Mouse (Mus musculus) hindbrain, embryonic 11.5 days (tissue): ENCODE measurements around the gene Gm21987. TPM values are rescaled to one million over a fixed set of nuclear protein-coding genes. Genes with fewer than 3 reads are reported as not detected.

ENCODE experiments used
- ATAC-seq: fragments of 200-750 bp; cut with Nextera tagmentation; 2 replicates; pipeline ENCODE4 v1.8.0; 2017; ENCODE audit warnings: mild to moderate bottlenecking, moderate TSS enrichment, moderate library complexity; ENCODE audit not compliant: low FRiP score
- DNase-seq: peaks from one replicate; pipeline ENCODE4 v3.0.0-alpha.2; 2015; ENCODE audit warnings: low spot score
- H3K27ac ChIP-seq: fragments of 300-500 bp; sonication (generic); 2 replicates; pipeline ENCODE4 v1.5.1; 2014; ENCODE audit warnings: mild to moderate bottlenecking, low read depth, low read length
- H3K27me3 ChIP-seq: fragments of 300-500 bp; sonication (generic); 2 replicates; pipeline ENCODE4 v1.6.1; 2014; ENCODE audit warnings: mild to moderate bottlenecking, low read length, moderate library complexity, mixed read lengths; ENCODE audit not compliant: control insufficient read depth, insufficient read depth
- H3K36me3 ChIP-seq: fragments of 300-500 bp; sonication (generic); 2 replicates; pipeline ENCODE4 v1.6.1; 2014; ENCODE audit warnings: mild to moderate bottlenecking, low read length, moderate library complexity, mixed read lengths; ENCODE audit not compliant: control insufficient read depth, insufficient read depth
- H3K4me1 ChIP-seq: fragments of 300-500 bp; sonication (generic); replicated peaks from 2 replicates; pipeline ENCODE4 v1.6.1; 2014; ENCODE audit warnings: low read length, mixed read lengths; ENCODE audit not compliant: control insufficient read depth, insufficient read depth
- H3K4me2 ChIP-seq: fragments of 300-500 bp; sonication (generic); replicated peaks from 2 replicates; pipeline ENCODE4 v1.6.1; 2014; ENCODE audit warnings: mild to moderate bottlenecking, low read depth, low read length
- H3K4me3 ChIP-seq: fragments of 300-500 bp; sonication (generic); 2 replicates; pipeline ENCODE4 v1.5.1; 2014; ENCODE audit warnings: low read depth, low read length
- H3K9ac ChIP-seq: fragments of 300-500 bp; sonication (generic); 2 replicates; pipeline ENCODE4 v1.6.1; 2014; ENCODE audit warnings: low read depth, low read length
- H3K9me3 ChIP-seq: fragments of 300-500 bp; sonication (generic); 2 replicates; pipeline ENCODE4 v1.6.1; 2016; ENCODE audit warnings: low read length; ENCODE audit not compliant: control insufficient read depth
- WGBS: fragments of 180-500 bp; shearing (Covaris S2); extraction: QIAGEN DNeasy Blood & Tissue Kit; methylation state at CpG from one replicate; pipeline ENCODE4 v1.1.7; 2014; 5-methylcytosine and 5-hydroxymethylcytosine counted together
- polyA plus RNA-seq: library from polyadenylated mRNA; unstranded; fragments of >200 nt; fragmentation: Nextera tagmentation; extraction: Ambion mirVana; gene quantifications from 2 replicates; pipeline ENCODE4 v1.2.1, GENCODE M21; 2014

Gm21987 gene
- polyA plus RNA-seq, 1 experiment from 2014 or later, result not detected

GRCm38 (mm10) chr16:38341396-38342324 is 5.2 kb upstream of the Gm21987 start, which contains the start of gene Maats1:
Maats1 (minus strand) TSS chr16:38342143.
- Histone ChIP-seq H3K27me3 (no peaks in the 10 kb centered on the region), H3K4me1 (no peaks in the 10 kb centered on the region; the same call in 1 of the 2 replicates), H3K27ac (no peak within 1 kb of the TSS), H3K9ac (peak within 1 kb of the TSS; percentile 27; the same call in 1 of the 2 replicates), H3K9me3 (no peaks in the 10 kb centered on the region), H3K4me3 (peak within 1 kb of the TSS; percentile 26), H3K36me3 (no peaks in the 10 kb centered on the region), H3K4me2 (peak within 1 kb of the TSS; percentile 60)
- ATAC-seq (peak; percentile 94), DNase-seq (peak; percentile 92)
- WGBS, result 12% methylated on average over 30 of the region's 30 CpGs

DNA sequence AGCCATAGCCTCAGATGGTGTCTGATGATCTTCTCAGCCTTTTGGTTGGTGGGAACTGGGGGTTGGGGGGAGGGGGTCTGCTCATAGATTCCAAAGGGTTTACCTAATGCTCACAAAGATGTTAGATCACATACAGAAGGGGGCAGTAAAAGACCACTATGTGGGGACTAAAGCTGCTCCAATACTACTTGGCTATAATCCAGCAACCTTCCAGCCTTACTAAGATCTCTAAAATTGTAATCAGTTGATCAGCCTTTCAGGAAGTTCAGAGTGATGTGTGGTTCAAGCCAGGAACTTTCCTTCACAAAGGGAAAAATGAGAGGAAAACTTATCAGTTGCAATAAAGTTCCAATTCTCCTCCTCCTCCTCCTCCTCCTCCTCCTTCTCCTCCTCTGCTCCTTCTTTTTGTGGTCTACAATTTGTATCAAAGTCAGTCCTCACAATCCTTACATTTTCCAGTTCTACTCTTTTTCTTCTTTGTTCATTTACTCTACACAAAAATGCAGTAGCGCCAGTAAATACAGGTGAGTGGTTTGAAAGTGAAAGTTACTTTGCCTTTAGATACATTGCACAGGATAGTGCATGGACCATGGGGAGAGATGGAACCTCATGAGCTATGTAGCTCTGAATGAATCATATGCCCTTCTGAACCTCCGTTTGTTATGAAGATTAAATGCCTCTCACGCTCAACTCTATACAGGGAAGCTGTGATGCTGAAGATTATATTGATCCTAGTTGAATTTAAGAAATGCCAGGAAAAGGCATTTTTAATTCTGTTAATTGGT is 1.7 kb upstream of the Gm21987 start:
- no peaks in the 10 kb centered on the region for H3K27me3 ChIP-seq
- H3K4me3 ChIP-seq, result no peak overlapping the region
- ATAC-seq, result no peak
- DNase-seq, result peak; percentile 57
- no peak overlapping the region for H3K27ac ChIP-seq
- no peaks in the 10 kb centered on the region for H3K9me3 ChIP-seq
- no peak overlapping the region for H3K9ac ChIP-seq
- WGBS, result 87% methylated on average over 3 of the region's 3 CpGs
- H3K36me3 ChIP-seq, result no peaks in the 10 kb centered on the region
- H3K4me1 ChIP-seq, result no peaks in the 10 kb centered on the region; the same call in 1 of the 2 replicates
- no peak overlapping the region for H3K4me2 ChIP-seq

DNA sequence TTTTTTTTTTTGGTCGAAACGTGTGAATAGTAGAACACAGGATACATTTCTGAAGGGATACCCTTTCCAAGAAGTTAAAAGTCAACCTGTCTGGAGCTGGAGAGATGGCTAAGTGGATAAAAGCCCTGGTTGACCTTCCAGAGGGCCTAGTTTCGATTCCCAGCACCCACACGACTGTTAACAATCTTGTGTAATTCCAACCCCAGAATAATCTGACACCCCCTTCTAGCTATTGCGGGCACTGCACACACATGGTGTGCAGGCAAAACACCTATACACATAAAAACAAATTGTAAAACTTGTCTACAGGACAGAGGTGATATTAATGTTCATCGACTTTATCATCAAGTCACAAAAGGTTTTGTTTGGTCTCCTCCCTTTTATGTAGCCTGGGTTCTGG is 748 bp downstream of the Gm21987 start:
- Histone ChIP-seq H3K27me3 (no peaks in the 10 kb centered on the region), H3K4me3 (peak overlapping the region; percentile 85), H3K27ac (no peak overlapping the region), H3K36me3 (no peaks in the 10 kb centered on the region), H3K4me1 (no peaks in the 10 kb centered on the region), H3K9me3 (no peaks in the 10 kb centered on the region), H3K9ac (no peak overlapping the region), H3K4me2 (peak overlapping the region; percentile 53)
- ATAC-seq (no peak), DNase-seq (no peak)
- 66% methylated on average over 6 of the region's 6 CpGs for WGBS

GRCm38 (mm10) chr16:38348217-38348761 is 1.4 kb downstream of the Gm21987 start:
- Histone ChIP-seq H3K36me3 (no peaks in the 10 kb centered on the region), H3K27ac (no peak overlapping the region), H3K4me1 (no peaks in the 10 kb centered on the region), H3K9ac (no peak overlapping the region), H3K27me3 (no peaks in the 10 kb centered on the region), H3K9me3 (no peaks in the 10 kb centered on the region), H3K4me2 (no peak overlapping the region), H3K4me3 (no peak overlapping the region)
- WGBS, result 92% methylated on average over 9 of the region's 9 CpGs
- ATAC-seq (no peak), DNase-seq (no peak)

DNA sequence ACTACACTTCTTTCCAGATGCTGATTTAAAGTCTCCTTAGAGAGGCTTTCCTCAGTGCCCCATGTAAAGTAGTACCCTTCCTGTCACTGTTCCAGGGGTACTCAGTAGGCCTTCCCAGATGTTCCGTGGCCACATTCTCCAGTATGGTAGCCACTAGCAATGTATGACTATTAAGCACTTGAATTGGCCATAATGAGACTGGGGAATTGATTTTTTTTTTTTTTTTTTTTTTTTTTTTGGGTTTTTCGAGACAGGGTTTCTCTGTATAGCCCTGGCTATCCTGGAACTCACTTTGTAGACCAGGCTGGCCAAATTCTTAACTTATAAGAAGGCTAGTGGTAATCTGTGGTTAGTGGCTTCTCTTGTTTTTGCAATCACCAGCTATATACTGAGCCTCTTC is 3.0 kb downstream of the Gm21987 start:
- 92% methylated on average over 2 of the region's 2 CpGs for WGBS
- H3K27ac ChIP-seq, result no peak overlapping the region
- DNase-seq (no peak), ATAC-seq (no peak)
- H3K27me3 ChIP-seq, result no peaks in the 10 kb centered on the region
- no peak overlapping the region for H3K9ac ChIP-seq
- H3K9me3 ChIP-seq, result no peaks in the 10 kb centered on the region
- no peaks in the 10 kb centered on the region for H3K4me1 ChIP-seq
- H3K4me2 ChIP-seq, result no peak overlapping the region
- no peaks in the 10 kb centered on the region for H3K36me3 ChIP-seq
- H3K4me3 ChIP-seq, result no peak overlapping the region

DNA sequence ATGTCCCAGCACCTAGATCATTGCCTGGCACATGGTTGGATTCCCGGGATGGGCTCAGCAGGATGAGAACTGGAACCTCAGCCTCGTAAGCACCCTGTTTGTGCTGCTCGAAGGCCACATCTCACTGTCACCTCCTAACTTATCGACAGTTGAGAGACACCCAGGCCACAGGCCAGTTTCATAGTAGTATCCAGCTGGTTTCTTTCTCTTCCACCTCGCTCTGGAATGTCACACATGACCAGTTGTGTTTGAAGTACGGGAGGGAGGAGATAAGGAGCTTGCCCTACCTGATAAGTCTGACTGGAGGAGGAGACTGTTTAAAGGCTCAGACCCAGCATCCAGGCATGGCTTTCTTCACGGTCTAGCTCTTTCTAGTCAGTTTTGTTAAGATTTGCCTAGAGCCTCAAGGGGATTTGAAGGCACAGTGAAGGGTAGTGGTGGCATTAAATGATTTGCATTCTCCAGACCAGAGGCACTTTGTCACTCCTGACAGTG is 3.6 kb downstream of the Gm21987 start:
- Histone ChIP-seq H3K27ac (no peak overlapping the region), H3K9me3 (no peaks in the 10 kb centered on the region), H3K4me3 (no peak overlapping the region), H3K4me2 (no peak overlapping the region), H3K36me3 (no peaks in the 10 kb centered on the region), H3K4me1 (no peaks in the 10 kb centered on the region), H3K27me3 (no peaks in the 10 kb centered on the region), H3K9ac (no peak overlapping the region)
- WGBS, result 86% methylated on average over 7 of the region's 7 CpGs
- no peak for DNase-seq
- ATAC-seq, result no peak

- H3K27me3 ChIP-seq, result no peaks in the 10 kb centered on the region
- H3K9ac ChIP-seq, result no peak overlapping the region
- H3K9me3 ChIP-seq, result no peaks in the 10 kb centered on the region
- DNase-seq, result no peak
- no peak overlapping the region for H3K27ac ChIP-seq
- no peaks in the 10 kb centered on the region for H3K36me3 ChIP-seq
- no peak overlapping the region for H3K4me3 ChIP-seq
- no peak for ATAC-seq
- H3K4me1 ChIP-seq, result no peaks in the 10 kb centered on the region
- WGBS, result 84% methylated on average over 6 of the region's 6 CpGs
- H3K4me2 ChIP-seq, result no peak overlapping the region
Measured at GRCm38 (mm10) chr16:38350939-38351338, 4.1 kb downstream of the Gm21987 start.

GRCm38 (mm10) chr16:38352031-38352430 is 5.2 kb downstream of the Gm21987 start:
- 93% methylated on average over 7 of the region's 7 CpGs for WGBS
- DNase-seq (no peak), ATAC-seq (no peak)
- Histone ChIP-seq H3K36me3 (no peaks in the 10 kb centered on the region), H3K9me3 (no peaks in the 10 kb centered on the region), H3K4me1 (no peaks in the 10 kb centered on the region), H3K27ac (no peak overlapping the region), H3K4me3 (no peak overlapping the region), H3K4me2 (no peak overlapping the region), H3K9ac (no peak overlapping the region), H3K27me3 (no peaks in the 10 kb centered on the region)
